Mouse (Mus musculus): ENCODE results near the gene Phka1. TPM values are rescaled to one million over a fixed set of nuclear protein-coding genes. Genes with fewer than 3 reads are reported as not detected.
"Not testable (repeated sequence)": the region's sequence is repeated elsewhere in the genome, so short reads cannot be mapped to it uniquely, and the experiment has no call there.

Phka1 gene
- 2.1 TPM in 2 replicates for polyA plus RNA-seq (2016; fragmentation: Nextera tagmentation; extraction: Ambion mirVana)

GRCm38 (mm10) chrX:102643823-102644572, at the start of gene Phka1:
Gene Phka1 (minus strand): TSS chrX:102644246.
- peak; percentile 84 for ATAC-seq
- H3K4me3 ChIP-seq = peak within 1 kb of the TSS; percentile 59
- H3K4me2 ChIP-seq = peak within 1 kb of the TSS; percentile 71
- H3K9ac ChIP-seq = peak within 1 kb of the TSS; percentile 50; the same call in 1 of the 2 replicates
- 7% methylated on average over 51 of the region's 60 CpGs for WGBS (ENCODE audit: insufficient replicate concordance)
- H3K36me3 ChIP-seq = no peaks in the 10 kb centered on the region
- H3K9me3 ChIP-seq (replicated peaks) = no peaks in the 10 kb centered on the region
- no peaks in the 10 kb centered on the region for H3K4me1 ChIP-seq
- peaks cover 29% of the 10 kb centered on the region for H3K27me3 ChIP-seq (replicated peaks)
- no peak within 1 kb of the TSS for H3K27ac ChIP-seq

- H3K4me2 ChIP-seq; H3K9ac ChIP-seq; H3K4me1 ChIP-seq; H3K27ac ChIP-seq; H3K27me3 ChIP-seq (replicated peaks); H3K36me3 ChIP-seq; H3K4me3 ChIP-seq; ATAC-seq; H3K9me3 ChIP-seq (replicated peaks): not testable (repeated sequence)
- WGBS (ENCODE audit: insufficient replicate concordance) = 11% methylated on average over 4 of the region's 4 CpGs
Observed at GRCm38 (mm10) chrX:102689252-102689651, 45.2 kb upstream of the Phka1 start.

GRCm38 (mm10) chrX:102686872-102687271, 42.8 kb upstream of the Phka1 start, which contains the start of gene Gm3880:
Gene Gm3880 (minus strand): TSS chrX:102686972.
- H3K9ac ChIP-seq; H3K27ac ChIP-seq; H3K4me1 ChIP-seq; ATAC-seq; H3K27me3 ChIP-seq (replicated peaks); H3K9me3 ChIP-seq (replicated peaks); H3K36me3 ChIP-seq; H3K4me2 ChIP-seq; H3K4me3 ChIP-seq: not testable (repeated sequence)
- 75% methylated on average over 5 of the region's 5 CpGs for WGBS (ENCODE audit: insufficient replicate concordance)

GRCm38 (mm10) chrX:102684706-102685105, 40.7 kb upstream of the Phka1 start:
- H3K4me1 ChIP-seq; H3K36me3 ChIP-seq; H3K9ac ChIP-seq; H3K4me2 ChIP-seq; H3K4me3 ChIP-seq; H3K9me3 ChIP-seq (replicated peaks); H3K27me3 ChIP-seq (replicated peaks); H3K27ac ChIP-seq; ATAC-seq: not testable (repeated sequence)
- WGBS (ENCODE audit: insufficient replicate concordance) = 37% methylated on average over 3 of the region's 3 CpGs

- no peak overlapping the region for H3K4me3 ChIP-seq
- H3K9ac ChIP-seq = no peak overlapping the region
- H3K27me3 ChIP-seq (replicated peaks) = 0 out of 2 replicates have a peak, but pooled peaks cover 9% of the 10 kb centered on the region
- H3K9me3 ChIP-seq (replicated peaks) = no peaks in the 10 kb centered on the region
- no peaks in the 10 kb centered on the region for H3K36me3 ChIP-seq
- H3K27ac ChIP-seq = no peak overlapping the region
- no peaks in the 10 kb centered on the region for H3K4me1 ChIP-seq
- no peak overlapping the region for H3K4me2 ChIP-seq
- no peak for ATAC-seq
- 59% methylated on average over 2 of the region's 2 CpGs for WGBS (ENCODE audit: insufficient replicate concordance)
Observed at GRCm38 (mm10) chrX:102666641-102667040, 22.6 kb upstream of the Phka1 start.

- Histone ChIP-seq H3K4me3 (no peak overlapping the region), H3K4me1 (no peaks in the 10 kb centered on the region), H3K9me3 (replicated peaks) (no peaks in the 10 kb centered on the region), H3K36me3 (no peaks in the 10 kb centered on the region), H3K4me2 (no peak overlapping the region), H3K27me3 (replicated peaks) (no peaks in the 10 kb centered on the region), H3K9ac (no peak overlapping the region), H3K27ac (no peak overlapping the region)
- no peak for ATAC-seq
- 11% methylated on average over 3 of the region's 3 CpGs for WGBS (ENCODE audit: insufficient replicate concordance)
Observed at GRCm38 (mm10) chrX:102660712-102661111, 16.7 kb upstream of the Phka1 start.

GRCm38 (mm10) chrX:102645691-102646090, 1.6 kb upstream of the Phka1 start:
- no peak overlapping the region for H3K4me2 ChIP-seq
- H3K4me3 ChIP-seq = no peak overlapping the region
- WGBS (ENCODE audit: insufficient replicate concordance) = 83% methylated on average over 1 of the region's 1 CpGs
- no peak for ATAC-seq
- peaks cover 29% of the 10 kb centered on the region for H3K27me3 ChIP-seq (replicated peaks)
- H3K27ac ChIP-seq = no peak overlapping the region
- H3K36me3 ChIP-seq = no peaks in the 10 kb centered on the region
- no peak overlapping the region for H3K9ac ChIP-seq
- no peaks in the 10 kb centered on the region for H3K4me1 ChIP-seq
- H3K9me3 ChIP-seq (replicated peaks) = no peaks in the 10 kb centered on the region

GRCm38 (mm10) chrX:102645146-102645545, 1.1 kb upstream of the Phka1 start:
- H3K9me3 ChIP-seq (replicated peaks) = no peaks in the 10 kb centered on the region
- no peak overlapping the region for H3K9ac ChIP-seq
- peak overlapping the region; percentile 59; the same call in 1 of the 2 replicates for H3K4me3 ChIP-seq
- 46% methylated on average over 6 of the region's 6 CpGs for WGBS (ENCODE audit: insufficient replicate concordance)
- H3K4me2 ChIP-seq = peak overlapping the region; percentile 71
- H3K27ac ChIP-seq = no peak overlapping the region
- peaks cover 29% of the 10 kb centered on the region for H3K27me3 ChIP-seq (replicated peaks)
- ATAC-seq = no peak
- H3K36me3 ChIP-seq = no peaks in the 10 kb centered on the region
- no peaks in the 10 kb centered on the region for H3K4me1 ChIP-seq

- H3K9ac ChIP-seq = no peak overlapping the region; the same call in 1 of the 2 replicates
Observed at GRCm38 (mm10) chrX:102644573-102644951, 516 bp upstream of the Phka1 start.

GRCm38 (mm10) chrX:102601269-102601668, 42.8 kb downstream of the Phka1 start:
- 49% methylated on average over 2 of the region's 2 CpGs for WGBS (ENCODE audit: insufficient replicate concordance)
- H3K9me3 ChIP-seq (replicated peaks) = no peaks in the 10 kb centered on the region

More at GRCm38 (mm10) chrX:102644573-102644951, 516 bp upstream of the Phka1 start:
- H3K4me2 ChIP-seq = peak overlapping the region; percentile 71
- 11% methylated on average over 8 of the region's 8 CpGs for WGBS (ENCODE audit: insufficient replicate concordance)
- H3K27me3 ChIP-seq (replicated peaks) = peaks cover 29% of the 10 kb centered on the region
- H3K36me3 ChIP-seq = no peaks in the 10 kb centered on the region
- H3K9me3 ChIP-seq (replicated peaks) = no peaks in the 10 kb centered on the region
- peak overlapping the region; percentile 59 for H3K4me3 ChIP-seq
- H3K4me1 ChIP-seq = no peaks in the 10 kb centered on the region
- ATAC-seq = peak; percentile 54; the same call in 1 of the 2 replicates
- H3K27ac ChIP-seq = no peak overlapping the region

GRCm38 (mm10) chrX:102588560-102588959, 55.5 kb downstream of the Phka1 start:
- Histone ChIP-seq H3K9me3 (replicated peaks) (no peaks in the 10 kb centered on the region), H3K9ac (no peak overlapping the region), H3K4me1 (no peaks in the 10 kb centered on the region), H3K4me2 (no peak overlapping the region), H3K36me3 (no peaks in the 10 kb centered on the region), H3K27me3 (replicated peaks) (0 out of 2 replicates have a peak, but pooled peaks cover 13% of the 10 kb centered on the region), H3K4me3 (no peak overlapping the region), H3K27ac (no peak overlapping the region)
- 64% methylated on average over 1 of the region's 1 CpGs for WGBS (ENCODE audit: insufficient replicate concordance)
- ATAC-seq = no peak

More at GRCm38 (mm10) chrX:102601269-102601668, 42.8 kb downstream of the Phka1 start:
- Histone ChIP-seq H3K9ac (no peak overlapping the region), H3K4me3 (no peak overlapping the region), H3K27me3 (replicated peaks) (no peaks in the 10 kb centered on the region; the same call in 1 of the 2 replicates), H3K4me1 (no peaks in the 10 kb centered on the region), H3K36me3 (no peaks in the 10 kb centered on the region), H3K27ac (no peak overlapping the region), H3K4me2 (no peak overlapping the region)
- ATAC-seq = peak; percentile 37; the same call in 1 of the 2 replicates

- no peaks in the 10 kb centered on the region for H3K36me3 ChIP-seq
Observed at GRCm38 (mm10) chrX:102571186-102571585, 72.9 kb downstream of the Phka1 start.

More at GRCm38 (mm10) chrX:102571186-102571585, 72.9 kb downstream of the Phka1 start:
- H3K27ac ChIP-seq = no peak overlapping the region
- H3K27me3 ChIP-seq (replicated peaks) = no peaks in the 10 kb centered on the region
- ATAC-seq = no peak
- no peak overlapping the region for H3K9ac ChIP-seq
- no peaks in the 10 kb centered on the region for H3K9me3 ChIP-seq (replicated peaks)
- no peak overlapping the region for H3K4me2 ChIP-seq
- 21% methylated on average over 1 of the region's 1 CpGs for WGBS (ENCODE audit: insufficient replicate concordance)
- no peaks in the 10 kb centered on the region for H3K4me1 ChIP-seq
- no peak overlapping the region for H3K4me3 ChIP-seq
